Mouse (Mus musculus) intestine, embryonic 14.5 days (tissue): ENCODE measurements around the gene Lemd1. TPM values are rescaled to one million over a fixed set of nuclear protein-coding genes. Genes with fewer than 3 reads are reported as not detected.

Source experiments
- ATAC-seq: fragments of 200-750 bp; cut with Nextera tagmentation; replicated peaks from 2 replicates; pipeline ENCODE4 v1.8.0; 2017; ENCODE audit warnings: low read depth, moderate number of reproducible peaks, moderate TSS enrichment, moderate library complexity; ENCODE audit not compliant: low FRiP score, low TSS enrichment
- DNase-seq: peaks from one replicate; pipeline ENCODE4 v3.0.0-alpha.2; 2018; ENCODE audit warnings: low spot score
- H3K27ac ChIP-seq: fragments of 300-500 bp; sonication (generic); 2 replicates; pipeline ENCODE4 v1.5.1; 2014; ENCODE audit warnings: low read depth, mild to moderate bottlenecking, control low read depth
- H3K27me3 ChIP-seq: fragments of 300-500 bp; sonication (generic); replicated peaks from 2 replicates; pipeline ENCODE4 v1.6.1; 2014; ENCODE audit warnings: low read length, control low read depth; ENCODE audit not compliant: control insufficient read depth, insufficient read depth
- H3K36me3 ChIP-seq: fragments of 300-500 bp; sonication (generic); 2 replicates; pipeline ENCODE4 v1.6.1; 2014; ENCODE audit warnings: low read length, control low read depth; ENCODE audit not compliant: control insufficient read depth, insufficient read depth
- H3K4me1 ChIP-seq: fragments of 300-500 bp; sonication (generic); replicated peaks from 2 replicates; pipeline ENCODE4 v1.6.1; 2014; ENCODE audit warnings: low read length, control low read depth, mixed read lengths; ENCODE audit not compliant: control insufficient read depth, insufficient read depth
- H3K4me2 ChIP-seq: fragments of 300-500 bp; sonication (generic); 2 replicates; pipeline ENCODE4 v1.6.1; 2014; ENCODE audit warnings: low read length
- H3K4me3 ChIP-seq: fragments of 300-500 bp; sonication (generic); 2 replicates; pipeline ENCODE4 v1.5.1; 2014; ENCODE audit warnings: low read depth, low read length, control low read depth, mixed read lengths
- H3K9ac ChIP-seq: fragments of 300-500 bp; sonication (generic); 2 replicates; pipeline ENCODE4 v1.6.1; 2014; ENCODE audit warnings: mild to moderate bottlenecking, low read length
- H3K9me3 ChIP-seq: fragments of 300-500 bp; sonication (generic); 2 replicates; pipeline ENCODE4 v1.6.1; 2016; ENCODE audit warnings: low read length, control low read depth; ENCODE audit not compliant: control insufficient read depth
- WGBS: fragments of 180-500 bp; shearing (Covaris S2); extraction: QIAGEN DNeasy Blood & Tissue Kit; methylation state at CpG from one replicate; pipeline ENCODE4 v1.1.7; 2014; 5-methylcytosine and 5-hydroxymethylcytosine counted together
- polyA plus RNA-seq: library from polyadenylated mRNA; unstranded; fragments of >200 nt; fragmentation: Nextera tagmentation; extraction: Ambion mirVana; gene quantifications from 2 replicates; pipeline ENCODE4 v1.2.1, GENCODE M21; 2014

The Lemd1 gene
- polyA plus RNA-seq, 1 experiment from 2014 or later = 0.27 TPM

GRCm38 (mm10) chr1:132298425-132298800 lies 107.2 kb downstream of the Lemd1 start, which contains the start of gene Klhdc8a:
Gene Klhdc8a (plus strand): TSS chr1:132298626.
- H3K9ac ChIP-seq = peak within 1 kb of the TSS; percentile 48
- 1% methylated on average over 28 of the region's 28 CpGs for WGBS
- ATAC-seq = peak; percentile 51

GRCm38 (mm10) chr1:132298801-132299464 lies 107.7 kb downstream of the Lemd1 start:
- WGBS = 2% methylated on average over 71 of the region's 71 CpGs
- peaks cover 42% of the 10 kb centered on the region for H3K27me3 ChIP-seq
- no peaks in the 10 kb centered on the region for H3K9me3 ChIP-seq
- peak overlapping the region; percentile 100 for H3K4me2 ChIP-seq
- no peaks in the 10 kb centered on the region for H3K36me3 ChIP-seq
- H3K4me1 ChIP-seq = peaks cover 6% of the 10 kb centered on the region; the same call in 1 of the 2 replicates
- H3K4me3 ChIP-seq = peak overlapping the region; percentile 50
- DNase-seq (peak; percentile 64), ATAC-seq (peak; percentile 59)
- peak overlapping the region; percentile 48 for H3K9ac ChIP-seq
- H3K27ac ChIP-seq = no peak overlapping the region

More at GRCm38 (mm10) chr1:132298425-132298800, 107.2 kb downstream of the Lemd1 start, which contains the start of gene Klhdc8a:
- Histone ChIP-seq H3K27me3 (peaks cover 42% of the 10 kb centered on the region), H3K4me3 (peak within 1 kb of the TSS; percentile 50), H3K36me3 (no peaks in the 10 kb centered on the region), H3K4me1 (peaks cover 6% of the 10 kb centered on the region; the same call in 1 of the 2 replicates), H3K4me2 (peak within 1 kb of the TSS; percentile 100), H3K9me3 (no peaks in the 10 kb centered on the region), H3K27ac (no peak within 1 kb of the TSS)
- peak; percentile 67 for DNase-seq

GRCm38 (mm10) chr1:132299744-132300143 lies 108.5 kb downstream of the Lemd1 start:
- H3K27ac ChIP-seq = no peak overlapping the region
- no peaks in the 10 kb centered on the region for H3K36me3 ChIP-seq
- no peak overlapping the region for H3K4me2 ChIP-seq
- peaks cover 6% of the 10 kb centered on the region; the same call in 1 of the 2 replicates for H3K4me1 ChIP-seq
- H3K4me3 ChIP-seq = no peak overlapping the region
- DNase-seq (no peak), ATAC-seq (no peak)
- H3K9ac ChIP-seq = no peak overlapping the region
- no peaks in the 10 kb centered on the region for H3K9me3 ChIP-seq
- peaks cover 42% of the 10 kb centered on the region for H3K27me3 ChIP-seq
- WGBS = 72% methylated on average over 5 of the region's 5 CpGs

GRCm38 (mm10) chr1:132301242-132301641 lies 110.0 kb downstream of the Lemd1 start:
- no peak overlapping the region for H3K9ac ChIP-seq
- no peak overlapping the region for H3K4me2 ChIP-seq
- DNase-seq = no peak
- H3K4me3 ChIP-seq = no peak overlapping the region
- no peaks in the 10 kb centered on the region for H3K9me3 ChIP-seq
- peaks cover 39% of the 10 kb centered on the region for H3K27me3 ChIP-seq
- ATAC-seq = no peak
- H3K4me1 ChIP-seq = peaks cover 6% of the 10 kb centered on the region; the same call in 1 of the 2 replicates
- 85% methylated on average over 5 of the region's 5 CpGs for WGBS
- no peaks in the 10 kb centered on the region for H3K36me3 ChIP-seq
- no peak overlapping the region for H3K27ac ChIP-seq

DNA sequence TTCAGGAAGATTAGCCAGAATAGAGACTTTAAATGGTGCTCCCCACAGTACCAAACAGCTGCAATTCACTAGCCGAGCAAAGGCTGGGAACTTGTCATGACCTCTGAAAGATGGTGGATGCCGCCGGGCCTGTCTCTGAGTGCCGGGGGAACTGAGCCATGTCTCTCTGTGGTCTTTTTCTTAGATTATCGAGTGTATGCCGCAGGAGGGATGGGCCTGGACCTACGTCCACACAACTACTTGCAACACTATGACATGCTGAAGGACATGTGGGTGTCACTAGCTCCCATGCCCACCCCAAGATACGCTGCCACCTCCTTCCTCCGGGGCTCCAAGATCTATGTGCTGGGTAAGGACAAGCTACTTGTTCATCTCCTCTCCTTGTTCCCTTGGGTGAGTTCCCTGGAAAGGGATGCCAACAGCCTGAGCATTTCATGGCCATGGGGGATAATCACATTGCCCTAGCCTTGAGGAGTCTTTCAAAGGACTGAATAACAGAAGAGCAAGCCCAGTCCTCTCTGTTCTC lies 111.2 kb downstream of the Lemd1 start:
- Histone ChIP-seq H3K27ac (no peak overlapping the region), H3K9me3 (no peaks in the 10 kb centered on the region), H3K36me3 (no peaks in the 10 kb centered on the region), H3K4me2 (no peak overlapping the region), H3K4me3 (no peak overlapping the region), H3K27me3 (peaks cover 30% of the 10 kb centered on the region), H3K9ac (no peak overlapping the region), H3K4me1 (peaks cover 6% of the 10 kb centered on the region; the same call in 1 of the 2 replicates)
- DNase-seq (no peak), ATAC-seq (no peak)
- WGBS = 88% methylated on average over 9 of the region's 9 CpGs

DNA sequence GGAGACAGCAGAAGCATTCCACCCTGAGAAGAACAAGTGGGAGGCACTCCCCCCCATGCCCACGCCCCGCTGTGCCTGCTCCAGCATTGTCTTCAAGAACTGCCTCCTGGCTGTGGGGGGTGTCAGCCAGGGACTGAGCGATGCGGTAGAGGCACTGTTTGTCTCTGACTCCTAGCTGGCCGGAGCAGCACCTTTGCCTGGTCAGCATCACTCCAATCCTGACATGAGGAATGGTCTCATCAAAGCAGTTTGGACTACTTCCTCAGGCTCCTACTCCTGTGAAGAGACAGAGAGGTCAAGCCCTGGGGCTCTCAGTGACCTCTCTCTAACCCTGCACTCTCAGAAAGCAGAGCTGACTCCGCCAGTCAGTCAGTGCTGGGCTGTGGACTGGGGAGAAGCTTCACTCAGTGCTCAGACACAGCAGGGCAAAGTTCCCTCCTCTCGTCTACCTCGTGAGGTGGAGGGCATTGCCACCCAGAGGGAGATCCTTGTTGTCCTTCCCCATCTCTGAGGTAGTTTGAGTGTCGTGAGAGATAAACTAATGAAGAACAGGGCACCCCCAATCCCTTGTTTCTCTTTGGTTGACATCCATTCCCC lies 113.5 kb downstream of the Lemd1 start:
- H3K9ac ChIP-seq = no peak overlapping the region
- no peaks in the 10 kb centered on the region for H3K9me3 ChIP-seq
- 0 out of 2 replicates have a peak, but pooled peaks cover 3% of the 10 kb centered on the region for H3K4me1 ChIP-seq
- DNase-seq = no peak
- no peak overlapping the region for H3K4me2 ChIP-seq
- no peaks in the 10 kb centered on the region for H3K36me3 ChIP-seq
- no peak overlapping the region for H3K4me3 ChIP-seq
- no peak for ATAC-seq
- H3K27me3 ChIP-seq = peaks cover 7% of the 10 kb centered on the region
- H3K27ac ChIP-seq = no peak overlapping the region
- 24% methylated on average over 9 of the region's 9 CpGs for WGBS

DNA sequence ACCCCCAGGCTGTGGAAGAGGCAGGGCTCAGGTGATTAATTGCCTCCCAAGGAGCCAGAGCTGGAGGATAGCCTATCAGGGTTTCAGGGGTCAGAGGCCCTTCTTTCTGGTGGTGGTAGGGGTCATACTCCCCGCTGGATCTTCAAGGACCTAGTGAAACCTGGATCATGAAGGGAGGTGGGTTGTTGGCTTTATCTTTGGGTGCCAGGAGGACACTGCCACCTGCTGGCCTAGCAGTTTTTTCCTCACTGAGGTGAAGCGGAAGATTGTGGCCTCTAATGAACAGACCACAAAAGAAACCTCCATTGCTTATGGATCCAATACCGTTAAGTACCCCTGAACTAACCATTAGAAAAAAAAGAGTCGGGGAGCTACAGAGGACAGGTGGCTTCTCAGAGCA lies 114.9 kb downstream of the Lemd1 start:
- DNase-seq (no peak), ATAC-seq (0 out of 2 replicates have a peak, but pooled peaks have one; percentile 11)
- Histone ChIP-seq H3K27ac (no peak overlapping the region), H3K9me3 (no peaks in the 10 kb centered on the region), H3K36me3 (no peaks in the 10 kb centered on the region), H3K4me1 (0 out of 2 replicates have a peak, but pooled peaks cover 3% of the 10 kb centered on the region), H3K27me3 (0 out of 2 replicates have a peak, but pooled peaks cover 3% of the 10 kb centered on the region), H3K4me2 (no peak overlapping the region), H3K4me3 (no peak overlapping the region), H3K9ac (no peak overlapping the region)
- 29% methylated on average over 4 of the region's 4 CpGs for WGBS

GRCm38 (mm10) chr1:132306808-132307207 lies 115.6 kb downstream of the Lemd1 start:
- H3K4me3 ChIP-seq = no peak overlapping the region
- ATAC-seq (no peak), DNase-seq (peak; percentile 63)
- 0 out of 2 replicates have a peak, but pooled peaks cover 3% of the 10 kb centered on the region for H3K27me3 ChIP-seq
- H3K9ac ChIP-seq = no peak overlapping the region
- H3K36me3 ChIP-seq = no peaks in the 10 kb centered on the region
- no peak overlapping the region for H3K4me2 ChIP-seq
- no peaks in the 10 kb centered on the region for H3K9me3 ChIP-seq
- H3K4me1 ChIP-seq = 0 out of 2 replicates have a peak, but pooled peaks cover 3% of the 10 kb centered on the region
- WGBS = 19% methylated on average over 4 of the region's 4 CpGs
- no peak overlapping the region for H3K27ac ChIP-seq
